Mouse (Mus musculus) midbrain, postnatal 0 days (tissue): Measurements from ENCODE around the gene Yif1b. TPM values are rescaled to one million over a fixed set of nuclear protein-coding genes. Genes with fewer than 3 reads are reported as not detected.

Source experiments
- ATAC-seq: fragments of 200-750 bp; cut with Nextera tagmentation; 2 replicates; pipeline ENCODE4 v1.8.0; 2017; ENCODE audit warnings: moderate number of reproducible peaks, mild to moderate bottlenecking, moderate TSS enrichment, moderate library complexity; ENCODE audit not compliant: low FRiP score
- DNase-seq: peaks from one replicate; pipeline ENCODE4 v3.0.0-alpha.2; 2015; ENCODE audit warnings: low spot score
- H3K27ac ChIP-seq: fragments of 300-500 bp; sonication (generic); 2 replicates; pipeline ENCODE4 v1.5.1; 2014; ENCODE audit warnings: low read depth, mild to moderate bottlenecking, low read length, mixed read lengths
- H3K27me3 ChIP-seq: fragments of 300-500 bp; sonication (generic); 2 replicates; pipeline ENCODE4 v1.6.1; 2014; ENCODE audit warnings: low read length, control low read depth, mixed read lengths; ENCODE audit not compliant: insufficient read depth
- H3K36me3 ChIP-seq: fragments of 300-500 bp; sonication (generic); 2 replicates; pipeline ENCODE4 v1.6.1; 2014; ENCODE audit warnings: low read length, control low read depth, mixed read lengths; ENCODE audit not compliant: insufficient read depth
- H3K4me1 ChIP-seq: fragments of 300-500 bp; sonication (generic); 2 replicates; pipeline ENCODE4 v1.6.1; 2014; ENCODE audit warnings: mild to moderate bottlenecking, control low read depth, antibody characterized with exemption, low read length, mixed read lengths; ENCODE audit not compliant: insufficient read depth
- H3K4me2 ChIP-seq: fragments of 300-500 bp; sonication (generic); 2 replicates; pipeline ENCODE4 v1.6.1; 2014; ENCODE audit warnings: low read depth, mild to moderate bottlenecking, low read length, mixed read lengths; ENCODE audit not compliant: poor library complexity, severe bottlenecking
- H3K4me3 ChIP-seq: fragments of 300-500 bp; sonication (generic); 2 replicates; pipeline ENCODE4 v1.5.1; 2014; ENCODE audit warnings: low read depth, mild to moderate bottlenecking, low read length, moderate library complexity
- H3K9ac ChIP-seq: fragments of 300-500 bp; sonication (generic); replicated peaks from 2 replicates; pipeline ENCODE4 v1.6.1; 2014; ENCODE audit warnings: mild to moderate bottlenecking, low read length, moderate library complexity, mixed read lengths; ENCODE audit not compliant: poor library complexity, severe bottlenecking
- H3K9me3 ChIP-seq: fragments of 300-500 bp; sonication (generic); 2 replicates; pipeline ENCODE4 v1.6.1; 2016; ENCODE audit warnings: low read length, control low read depth
- CTCF ChIP-seq: IDR thresholded peaks from 2 replicates; pipeline ENCODE4 v1.5.1; 2016; ENCODE audit warnings: antibody characterized with exemption, mild to moderate bottlenecking
- WGBS: fragments of 180-500 bp; shearing (Covaris S2); extraction: QIAGEN DNeasy Blood & Tissue Kit; methylation state at CpG from one replicate; pipeline ENCODE4 v1.1.7; 2014; 5-methylcytosine and 5-hydroxymethylcytosine counted together
- polyA plus RNA-seq: library from polyadenylated mRNA; unstranded; fragments of >200 nt; fragmentation: Nextera tagmentation; extraction: Ambion mirVana; gene quantifications from 2 replicates; pipeline ENCODE4 v1.2.1, GENCODE M21; 2015
- total RNA-seq: library from RNA; depleted of rRNA; stranded (reverse); fragments of >200 nt; gene quantifications from 2 replicates; pipeline ENCODE4 v1.2.3, GENCODE M21; 2014

Gene Yif1b
- total and polyA plus RNA-seq, 2 experiments from 2014 or later: 122 to 127 TPM

GRCm38 (mm10) chr7:29246015-29246414 is 7.9 kb downstream of the Yif1b start:
- no peak for ATAC-seq
- no peaks in the 10 kb centered on the region for H3K4me1 ChIP-seq
- peaks cover 19% of the 10 kb centered on the region for H3K36me3 ChIP-seq
- no peaks in the 10 kb centered on the region for H3K9me3 ChIP-seq
- no peak for DNase-seq
- no peak overlapping the region for H3K9ac ChIP-seq
- no peak overlapping the region for H3K27ac ChIP-seq
- H3K4me2 ChIP-seq: no peak overlapping the region
- peaks cover 9% of the 10 kb centered on the region; the same call in 1 of the 2 replicates for H3K27me3 ChIP-seq
- no peak overlapping the region for H3K4me3 ChIP-seq
- 80% methylated on average over 5 of the region's 5 CpGs for WGBS
- TF ChIP-seq CTCF: no peak

GRCm38 (mm10) chr7:29246619-29247313 is 8.6 kb downstream of the Yif1b start:
- ATAC-seq (no peak), DNase-seq (no peak)
- Histone ChIP-seq H3K4me2 (no peak overlapping the region), H3K27me3 (peaks cover 9% of the 10 kb centered on the region; the same call in 1 of the 2 replicates), H3K4me3 (no peak overlapping the region), H3K36me3 (peaks cover 19% of the 10 kb centered on the region), H3K9me3 (no peaks in the 10 kb centered on the region), H3K4me1 (no peaks in the 10 kb centered on the region), H3K27ac (no peak overlapping the region), H3K9ac (no peak overlapping the region)
- WGBS: 88% methylated on average over 21 of the region's 21 CpGs
- no peak for TF ChIP-seq CTCF

GRCm38 (mm10) chr7:29247314-29247700 is 9.2 kb downstream of the Yif1b start:
- WGBS: 30% methylated on average over 16 of the region's 16 CpGs
- DNase-seq (peak; percentile 53), ATAC-seq (no peak)
- Histone ChIP-seq H3K4me3 (no peak overlapping the region), H3K36me3 (peaks cover 19% of the 10 kb centered on the region), H3K9me3 (no peaks in the 10 kb centered on the region), H3K27me3 (peaks cover 9% of the 10 kb centered on the region; the same call in 1 of the 2 replicates), H3K27ac (no peak overlapping the region), H3K9ac (no peak overlapping the region), H3K4me2 (peak overlapping the region; percentile 32), H3K4me1 (no peaks in the 10 kb centered on the region)
- TF ChIP-seq CTCF: peak; percentile 89

GRCm38 (mm10) chr7:29247706-29248105 is 9.6 kb downstream of the Yif1b start:
- Histone ChIP-seq H3K4me3 (no peak overlapping the region), H3K4me2 (peak overlapping the region; percentile 32), H3K4me1 (no peaks in the 10 kb centered on the region), H3K27ac (no peak overlapping the region), H3K36me3 (peaks cover 19% of the 10 kb centered on the region), H3K27me3 (peaks cover 9% of the 10 kb centered on the region; the same call in 1 of the 2 replicates), H3K9ac (no peak overlapping the region), H3K9me3 (no peaks in the 10 kb centered on the region)
- no peak for TF ChIP-seq CTCF
- DNase-seq (no peak), ATAC-seq (no peak)
- WGBS: 18% methylated on average over 18 of the region's 19 CpGs

- Histone ChIP-seq H3K9me3 (no peaks in the 10 kb centered on the region), H3K4me3 (no peak within 1 kb of the TSS), H3K4me1 (no peaks in the 10 kb centered on the region), H3K27me3 (peaks cover 9% of the 10 kb centered on the region; the same call in 1 of the 2 replicates), H3K4me2 (peak within 1 kb of the TSS; percentile 32), H3K27ac (no peak within 1 kb of the TSS), H3K9ac (no peak within 1 kb of the TSS), H3K36me3 (peaks cover 19% of the 10 kb centered on the region)
- TF ChIP-seq CTCF: no peak; the same call in 1 of the 2 replicates
- ATAC-seq (no peak), DNase-seq (no peak)
- WGBS: 20% methylated on average over 20 of the region's 20 CpGs
Measured at GRCm38 (mm10) chr7:29248261-29248841, 10.2 kb downstream of the Yif1b start, which contains the start of gene 2200002D01Rik. Gene 2200002D01Rik, minus strand, starts transcription at chr7:29248466.

GRCm38 (mm10) chr7:29251166-29251565 is 13.0 kb downstream of the Yif1b start:
- Histone ChIP-seq H3K4me1 (no peaks in the 10 kb centered on the region), H3K9ac (no peak overlapping the region), H3K36me3 (peaks cover 13% of the 10 kb centered on the region), H3K27ac (no peak overlapping the region), H3K9me3 (no peaks in the 10 kb centered on the region), H3K4me2 (no peak overlapping the region), H3K4me3 (no peak overlapping the region), H3K27me3 (peaks cover 9% of the 10 kb centered on the region; the same call in 1 of the 2 replicates)
- no peak for TF ChIP-seq CTCF
- no peak for DNase-seq
- no peak for ATAC-seq
- 89% methylated on average over 3 of the region's 3 CpGs for WGBS
